Mouse (Mus musculus): ENCODE measurements around the gene Slc35f2. TPM values are rescaled to one million over a fixed set of nuclear protein-coding genes. Genes with fewer than 3 reads are reported as not detected.

Slc35f2 gene
- polyA plus RNA-seq, 1 experiment from 2014 or later: 20.1 TPM

- Histone ChIP-seq H3K36me3 (ENCODE audit: insufficient read depth, low read length) (no peaks in the 10 kb centered on the region), H3K27ac (ENCODE audit: low read length) (no peak overlapping the region), H3K27me3 (ENCODE audit: insufficient read depth, low read length) (no peaks in the 10 kb centered on the region), H3K9me3 (ENCODE audit: low read length) (no peaks in the 10 kb centered on the region), H3K4me2 (replicated peaks; ENCODE audit: low read depth, low read length) (no peak overlapping the region), H3K4me3 (ENCODE audit: low read length) (no peak overlapping the region), H3K9ac (replicated peaks; ENCODE audit: low read length) (no peak overlapping the region), H3K4me1 (ENCODE audit: insufficient read depth, low read length) (0 out of 2 replicates have a peak, but pooled peaks cover 3% of the 10 kb centered on the region)
- 83% methylated on average over 4 of the region's 4 CpGs for WGBS
- no peak for ATAC-seq (ENCODE audit: low FRiP score, low TSS enrichment)
Measured at GRCm38 (mm10) chr9:53852158-53852557, 80.8 kb downstream of the Slc35f2 start.

GRCm38 (mm10) chr9:53853672-53854071 is 82.3 kb downstream of the Slc35f2 start:
- Histone ChIP-seq H3K27me3 (ENCODE audit: insufficient read depth, low read length) (no peaks in the 10 kb centered on the region), H3K36me3 (ENCODE audit: insufficient read depth, low read length) (no peaks in the 10 kb centered on the region), H3K4me3 (ENCODE audit: low read length) (no peak overlapping the region), H3K4me2 (replicated peaks; ENCODE audit: low read depth, low read length) (no peak overlapping the region), H3K9ac (replicated peaks; ENCODE audit: low read length) (no peak overlapping the region), H3K9me3 (ENCODE audit: low read length) (no peaks in the 10 kb centered on the region), H3K27ac (ENCODE audit: low read length) (no peak overlapping the region), H3K4me1 (ENCODE audit: insufficient read depth, low read length) (0 out of 2 replicates have a peak, but pooled peaks cover 3% of the 10 kb centered on the region)
- 88% methylated on average over 1 of the region's 1 CpGs for WGBS
- ATAC-seq (ENCODE audit: low FRiP score, low TSS enrichment): no peak

- H3K27me3 ChIP-seq (ENCODE audit: insufficient read depth, low read length): no peaks in the 10 kb centered on the region
- 0 out of 2 replicates have a peak, but pooled peaks cover 3% of the 10 kb centered on the region for H3K4me1 ChIP-seq (ENCODE audit: insufficient read depth, low read length)
- 89% methylated on average over 1 of the region's 1 CpGs for WGBS
- H3K9ac ChIP-seq (replicated peaks; ENCODE audit: low read length): no peak overlapping the region
- no peaks in the 10 kb centered on the region for H3K9me3 ChIP-seq (ENCODE audit: low read length)
- no peaks in the 10 kb centered on the region for H3K36me3 ChIP-seq (ENCODE audit: insufficient read depth, low read length)
- no peak overlapping the region for H3K4me2 ChIP-seq (replicated peaks; ENCODE audit: low read depth, low read length)
- no peak overlapping the region for H3K4me3 ChIP-seq (ENCODE audit: low read length)
- no peak for ATAC-seq (ENCODE audit: low FRiP score, low TSS enrichment)
- H3K27ac ChIP-seq (ENCODE audit: low read length): no peak overlapping the region
Measured at GRCm38 (mm10) chr9:53854525-53854924, 83.2 kb downstream of the Slc35f2 start.

- H3K4me1 ChIP-seq (ENCODE audit: insufficient read depth, low read length): 0 out of 2 replicates have a peak, but pooled peaks cover 3% of the 10 kb centered on the region
Measured at GRCm38 (mm10) chr9:53857864-53858263, 86.5 kb downstream of the Slc35f2 start.

More at GRCm38 (mm10) chr9:53857864-53858263, 86.5 kb downstream of the Slc35f2 start:
- no peak for ATAC-seq (ENCODE audit: low FRiP score, low TSS enrichment)
- Histone ChIP-seq H3K4me2 (replicated peaks; ENCODE audit: low read depth, low read length) (no peak overlapping the region), H3K27ac (ENCODE audit: low read length) (no peak overlapping the region), H3K4me3 (ENCODE audit: low read length) (no peak overlapping the region), H3K9ac (replicated peaks; ENCODE audit: low read length) (no peak overlapping the region), H3K9me3 (ENCODE audit: low read length) (no peaks in the 10 kb centered on the region), H3K36me3 (ENCODE audit: insufficient read depth, low read length) (no peaks in the 10 kb centered on the region), H3K27me3 (ENCODE audit: insufficient read depth, low read length) (no peaks in the 10 kb centered on the region)
- WGBS: 74% methylated on average over 5 of the region's 5 CpGs

Other genes with a start within 250 kb of the Slc35f2 start
- gene Atm, start 234.8 kb upstream of the Slc35f2 start, polyA plus RNA-seq (2015; fragmentation: Nextera tagmentation; extraction: Ambion mirVana): 13.1 and 16.8 TPM in 2 replicates
- gene Npat, start 234.5 kb upstream of the Slc35f2 start, polyA plus RNA-seq (2015; fragmentation: Nextera tagmentation; extraction: Ambion mirVana): 19.0 and 20.5 TPM in 2 replicates
- 120 and 126 TPM in 2 replicates for gene Acat1, start 161.2 kb upstream of the Slc35f2 start, polyA plus RNA-seq (2015; fragmentation: Nextera tagmentation; extraction: Ambion mirVana)
- gene Cul5, start 101.5 kb upstream of the Slc35f2 start, polyA plus RNA-seq (2015; fragmentation: Nextera tagmentation; extraction: Ambion mirVana): 30.4 and 33.1 TPM in 2 replicates
- gene Rab39, start 65.3 kb upstream of the Slc35f2 start, polyA plus RNA-seq (2015; fragmentation: Nextera tagmentation; extraction: Ambion mirVana): 0.11 and 0.30 TPM in 2 replicates
- gene Sln, start 78.6 kb downstream of the Slc35f2 start, polyA plus RNA-seq (2015; fragmentation: Nextera tagmentation; extraction: Ambion mirVana): 4.5 TPM in 2 replicates
- gene Elmod1, start 203.8 kb downstream of the Slc35f2 start, polyA plus RNA-seq (2015; fragmentation: Nextera tagmentation; extraction: Ambion mirVana): 0.41 and 0.55 TPM in 2 replicates